Mouse (Mus musculus) liver, embryonic 14.5 days (tissue): ENCODE measurements at regions not wholly inside any gene's neighbourhood (a gene's known extent, or its start where the extent isn't known, plus 50 kb on each side); places are given as distances from the start of the nearest gene placed in this dataset.

Source experiments
- CTCF ChIP-seq: IDR thresholded peaks from 2 replicates; pipeline ENCODE4 v1.5.1; 2016; ENCODE audit warnings: antibody characterized with exemption, low read depth, control low read depth
- EP300 ChIP-seq: IDR thresholded peaks from 2 replicates; pipeline ENCODE4 v1.6.1; 2016; ENCODE audit warnings: antibody characterized with exemption, low read depth

DNA sequence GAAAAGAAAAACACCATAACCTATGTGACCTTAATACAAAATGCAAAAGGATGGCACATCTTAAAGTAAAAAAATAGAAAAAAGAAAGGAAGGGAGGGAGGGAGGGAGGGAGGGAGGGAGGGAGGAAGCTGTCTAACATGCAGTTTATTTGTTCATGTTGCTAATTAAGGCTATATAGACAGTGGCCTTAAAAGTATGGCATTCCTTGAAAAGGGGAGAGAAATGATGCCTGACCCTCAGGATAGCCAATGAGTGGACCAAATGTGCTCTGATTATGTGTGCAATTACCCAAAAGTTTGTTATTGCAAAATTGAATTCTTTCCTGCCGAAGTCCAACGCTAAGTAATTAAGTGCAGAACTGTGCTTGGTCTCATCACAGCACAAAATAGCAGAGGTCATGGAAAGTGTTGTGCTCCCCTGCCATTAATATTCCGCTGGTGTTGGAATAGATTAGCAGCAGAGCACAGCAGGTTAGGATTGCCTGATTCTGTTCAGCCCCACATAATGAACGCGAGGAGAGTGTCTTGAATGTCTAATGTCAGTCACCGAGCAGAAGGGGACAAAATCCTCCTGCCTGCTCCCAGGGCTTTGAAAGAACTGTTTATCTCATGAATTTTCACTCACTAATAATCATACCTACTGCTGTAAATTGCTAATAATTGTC is 531.7 kb upstream of the Mctp2 start:
- TF ChIP-seq CTCF (no peak), EP300 (no peak)
